Mouse (Mus musculus) kidney, adult 8-10 months (tissue): Measurements from ENCODE around the gene Gm17387.

Experiments
- DNase-seq, 2 experiments: peaks; one replicate each; pipeline ENCODE4 v3.0.0; 2022

Gene Gm17387

GRCm38 (mm10) chr7:141028831-141029230, at the start of gene Gm17387:
Gene Gm17387 (plus strand): TSS chr7:141029131.
- no peak for DNase-seq

- DNase-seq: no peak
Observed at GRCm38 (mm10) chr7:140981704-140982103, 47.2 kb upstream of the Gm17387 start.

- no peak for DNase-seq
Observed at GRCm38 (mm10) chr7:140982971-140983370, 46.0 kb upstream of the Gm17387 start.

DNA sequence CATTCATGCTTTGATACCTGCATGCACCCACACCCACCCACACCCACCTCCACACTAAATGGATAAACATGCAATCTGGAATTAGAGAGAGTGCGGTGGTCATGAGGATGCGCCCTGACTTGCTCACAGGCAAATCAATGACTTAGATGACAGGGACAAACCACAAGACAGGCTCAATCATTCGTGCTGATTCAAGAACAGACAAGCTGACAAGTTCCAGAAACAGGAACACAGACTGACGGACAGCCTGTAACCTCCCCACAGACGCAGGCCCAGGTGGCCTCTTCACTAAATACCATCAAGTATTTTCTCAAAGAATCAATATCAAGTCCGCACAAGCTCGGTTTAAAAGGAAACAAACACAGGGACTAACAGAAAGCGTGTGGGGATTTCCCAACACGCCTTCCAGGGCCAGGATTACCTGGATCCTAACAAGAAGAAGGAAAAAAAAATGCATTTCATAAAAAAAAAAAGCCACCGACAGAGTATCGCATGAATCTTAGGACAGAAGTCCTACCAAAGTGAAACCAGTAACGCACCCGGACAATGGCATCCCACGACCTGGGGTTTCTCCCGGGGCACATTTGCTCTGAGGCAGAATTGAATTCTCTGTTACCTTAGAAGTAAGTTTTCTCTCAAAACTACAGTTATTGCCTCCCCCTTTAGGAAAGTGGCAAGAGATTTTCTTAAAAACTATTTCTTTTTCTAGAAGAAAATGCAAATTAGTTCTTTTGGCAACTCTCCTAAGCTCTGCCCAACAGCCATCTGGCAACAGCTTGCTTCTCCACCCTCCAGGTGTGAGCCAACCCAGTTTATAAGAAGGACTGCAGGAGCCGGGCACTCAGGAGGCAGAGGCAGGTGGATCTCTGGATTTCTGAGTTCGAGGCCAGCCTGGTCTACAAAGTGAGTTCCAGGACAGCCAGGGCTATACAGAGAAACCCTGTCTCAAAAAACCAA, 41.5 kb upstream of the Gm17387 start:
- no peak for DNase-seq

DNA sequence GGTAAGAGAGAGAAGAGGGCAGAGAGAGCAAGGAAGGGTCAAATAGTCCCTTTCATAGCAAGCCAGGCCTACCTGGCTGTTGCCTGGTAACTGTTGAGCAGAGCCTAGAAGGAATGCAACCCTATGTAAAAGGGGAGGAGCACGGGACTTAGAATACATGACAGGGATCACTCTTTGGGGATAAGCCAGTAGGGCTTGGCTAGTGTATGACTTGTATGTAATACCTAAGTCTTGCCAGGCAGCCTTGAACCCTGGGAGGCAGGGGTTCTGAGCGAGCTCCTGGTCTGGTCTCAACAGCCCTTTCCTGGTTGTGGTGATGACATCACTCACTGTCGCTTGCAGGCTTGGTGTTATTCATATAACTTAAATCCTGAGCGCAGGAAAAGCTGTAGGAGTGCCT, 39.9 kb upstream of the Gm17387 start:
- DNase-seq: no peak

GRCm38 (mm10) chr7:140990185-140990584, 38.7 kb upstream of the Gm17387 start:
- DNase-seq: no peak

GRCm38 (mm10) chr7:140990622-140991021, 38.3 kb upstream of the Gm17387 start:
- no peak for DNase-seq

GRCm38 (mm10) chr7:140991117-140991689, 37.7 kb upstream of the Gm17387 start:
- DNase-seq: no peak

- DNase-seq: no peak
Observed at GRCm38 (mm10) chr7:140997817-140998216, 31.1 kb upstream of the Gm17387 start.

DNA sequence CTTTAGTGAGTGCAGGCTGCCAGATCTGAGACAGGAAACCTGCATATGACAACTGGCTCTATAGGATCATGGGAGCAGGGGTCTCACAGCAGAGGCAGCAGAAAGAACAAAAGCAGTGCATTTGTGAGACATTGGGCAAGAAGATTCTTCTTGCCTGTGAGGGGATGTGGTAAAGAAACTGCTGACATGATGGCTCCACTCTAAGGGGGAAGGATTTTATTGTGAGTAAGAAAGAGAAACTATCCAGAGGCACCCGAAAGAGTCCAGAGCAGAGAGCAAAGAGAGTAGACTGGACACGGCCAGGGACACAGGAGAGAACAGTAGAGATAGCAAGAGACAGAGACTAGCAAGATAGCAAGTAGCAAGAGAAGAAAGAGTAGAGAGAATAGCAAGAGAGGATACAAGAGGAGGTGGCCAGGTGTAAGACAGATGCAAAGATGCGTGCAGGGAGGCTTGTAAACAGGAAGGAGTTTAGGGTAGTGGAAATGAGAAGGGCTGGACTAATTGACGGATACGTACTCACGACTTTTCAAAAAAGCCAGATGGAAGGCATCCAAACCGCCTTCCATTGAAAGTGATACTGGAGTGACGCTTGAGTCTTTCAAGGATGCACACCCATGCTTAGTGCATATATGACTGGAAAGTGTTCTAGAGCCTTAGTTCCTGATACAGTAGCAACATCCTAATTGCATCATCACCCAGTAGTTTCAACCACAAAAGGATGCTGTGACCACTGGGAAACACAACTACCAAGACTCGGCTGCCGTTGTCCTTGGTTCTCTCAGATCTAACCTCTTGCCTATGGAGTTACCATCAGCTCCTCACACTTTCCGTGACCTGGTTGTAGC, 29.9 kb upstream of the Gm17387 start:
- DNase-seq: no peak

GRCm38 (mm10) chr7:141000881-141001708, 27.8 kb upstream of the Gm17387 start:
- no peak for DNase-seq

DNA sequence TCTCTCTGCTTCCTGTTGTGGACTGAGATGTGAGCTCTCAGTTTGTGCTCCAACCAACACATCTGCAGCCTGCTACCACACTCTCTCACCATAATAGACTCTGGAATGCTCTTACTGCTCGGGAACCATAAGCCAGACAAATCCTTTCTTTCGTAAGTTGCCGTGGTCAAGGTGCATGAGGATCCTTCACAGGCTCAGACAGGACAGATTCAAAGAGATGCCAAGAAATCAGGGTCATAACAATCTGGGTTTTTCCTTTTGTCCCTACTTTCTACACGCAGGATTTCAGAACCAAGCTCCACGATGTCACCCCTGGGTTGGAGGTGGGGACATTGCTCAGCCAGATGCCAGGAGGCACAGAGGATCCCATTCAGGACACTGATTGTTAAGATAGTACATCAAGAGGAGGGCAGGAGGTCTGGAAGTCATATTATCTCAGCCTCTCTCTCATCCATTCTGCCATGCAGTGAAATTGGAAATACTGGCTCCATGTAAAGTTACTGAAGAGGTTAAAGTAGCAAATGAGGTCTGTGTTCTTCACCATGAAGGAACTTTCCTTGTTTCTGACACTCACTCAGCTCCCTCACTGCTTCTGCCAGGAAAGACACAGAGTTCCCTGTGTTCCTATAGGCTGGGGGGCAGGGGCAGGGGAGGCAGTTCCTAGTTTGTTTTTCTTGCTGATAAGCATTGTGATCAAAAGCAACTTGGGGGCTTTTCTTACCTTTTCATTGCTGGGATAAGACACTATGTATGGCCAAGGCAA, 25.5 kb upstream of the Gm17387 start:
- DNase-seq: no peak

DNA sequence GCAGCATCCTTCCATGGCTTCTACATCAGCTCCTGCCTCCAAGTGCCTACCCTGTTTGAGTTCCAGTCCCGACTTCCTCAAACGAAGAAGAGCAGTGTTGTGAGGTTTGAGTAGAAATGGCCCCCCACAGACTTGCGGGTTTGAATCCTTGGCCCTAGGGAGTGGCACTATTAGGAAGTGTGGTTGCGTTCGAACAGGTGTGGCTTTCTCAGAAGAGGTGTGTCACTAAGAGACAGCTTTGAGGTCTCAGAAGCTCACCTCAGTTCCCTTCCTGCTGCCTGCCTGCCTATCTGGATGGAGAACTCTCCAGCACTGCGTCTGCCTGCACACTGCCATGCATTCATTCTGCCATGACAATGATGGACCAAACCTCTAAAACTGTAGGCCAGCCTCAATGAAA, 22.5 kb upstream of the Gm17387 start:
- DNase-seq: no peak

DNA sequence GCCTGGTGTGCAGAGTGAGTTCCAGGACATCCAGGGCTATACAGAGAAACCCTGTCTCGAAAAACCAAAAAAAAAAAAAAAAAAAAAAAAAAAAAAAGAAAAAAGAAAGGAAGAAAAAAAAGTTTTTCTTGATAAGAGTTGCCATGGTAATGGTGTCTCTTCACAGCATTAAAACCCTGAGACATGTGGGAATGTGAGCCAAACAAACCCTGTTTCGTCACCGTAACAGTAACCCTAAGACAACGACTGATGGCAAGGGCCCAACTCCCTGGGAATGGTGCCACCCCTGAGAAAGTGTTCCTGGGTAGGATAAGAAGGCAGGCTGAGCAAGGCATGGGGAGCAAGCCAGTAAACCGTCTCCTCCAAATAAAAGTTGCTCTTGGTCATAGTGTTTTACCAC, 22.0 kb upstream of the Gm17387 start:
- no peak for DNase-seq

DNA sequence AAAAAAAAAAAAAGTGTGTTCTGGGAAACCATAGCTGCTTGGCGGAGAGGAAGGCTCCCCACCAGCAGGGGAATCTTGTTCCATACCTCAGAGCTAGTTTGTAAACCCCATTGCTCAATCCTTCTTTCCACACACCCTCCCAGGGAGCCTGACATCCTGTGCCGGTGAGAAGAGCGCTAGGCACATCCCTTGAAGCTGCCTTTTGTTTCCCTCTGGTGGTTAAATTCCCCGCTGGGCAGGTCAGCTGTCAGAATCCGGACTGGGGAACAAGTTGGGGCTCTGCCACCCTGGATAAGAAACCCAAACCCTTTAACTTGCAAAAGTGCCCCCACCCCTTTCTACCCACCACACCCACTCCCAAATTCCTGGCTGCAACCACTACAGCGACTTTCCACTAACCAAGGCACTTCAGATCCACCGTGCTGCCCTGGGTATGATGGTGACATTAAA, 20.6 kb upstream of the Gm17387 start:
- peak in 1 of 2 experiments; percentile 24 for DNase-seq

DNA sequence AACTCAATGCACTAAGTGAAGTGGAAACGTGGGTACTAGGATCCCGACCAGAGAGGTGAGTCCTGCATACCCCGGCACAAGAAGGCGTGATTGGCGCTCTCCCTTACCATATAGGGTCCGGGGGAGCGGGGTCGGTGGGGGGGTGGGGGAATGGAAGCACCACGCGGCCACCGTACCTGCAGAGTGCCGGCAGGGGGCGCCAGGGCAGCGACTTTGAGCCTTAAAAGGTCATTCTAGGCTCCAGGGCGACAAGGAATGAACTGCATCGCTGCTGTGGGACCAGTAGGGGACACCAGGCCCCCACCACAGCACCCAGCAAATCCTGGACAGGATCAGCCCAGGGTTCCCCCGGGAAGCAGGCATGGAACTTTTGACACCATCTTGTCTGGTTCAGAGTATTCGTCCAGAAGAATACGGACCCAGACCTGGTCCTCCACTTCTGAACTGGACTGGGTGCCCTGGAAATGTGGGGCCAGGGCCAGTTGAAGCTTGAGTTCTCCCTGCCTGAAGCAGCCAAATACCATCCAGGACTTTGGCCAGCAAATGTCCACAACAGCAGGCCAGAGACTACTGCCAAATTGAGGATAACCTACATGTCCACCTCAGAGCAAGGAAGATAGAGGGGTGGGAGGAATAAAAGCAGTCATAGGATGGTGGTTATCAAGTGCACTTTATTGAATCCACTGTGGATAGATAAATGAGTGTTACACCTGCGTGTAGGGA, 19.8 kb upstream of the Gm17387 start:
- peak; percentile 73 to 82 for DNase-seq

DNA sequence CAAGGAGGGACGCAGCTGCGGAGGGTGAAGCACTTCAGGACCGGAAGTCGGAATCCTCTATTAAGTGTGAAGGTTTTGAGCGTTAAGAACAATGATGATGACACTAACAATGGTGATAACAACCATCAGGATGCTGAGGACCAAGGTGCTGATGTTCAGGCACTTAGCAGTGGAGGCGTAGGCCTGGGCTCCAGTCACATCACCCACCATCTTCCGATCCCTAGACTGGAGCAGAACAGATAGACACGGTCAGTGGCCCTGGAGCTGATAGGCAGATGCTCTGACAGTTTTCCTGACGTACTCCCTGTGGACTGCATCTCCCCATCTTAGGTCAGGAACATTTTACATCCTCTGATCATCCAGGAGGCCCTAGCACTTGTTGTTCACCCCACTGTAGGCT, 19.3 kb upstream of the Gm17387 start:
- no peak for DNase-seq

DNA sequence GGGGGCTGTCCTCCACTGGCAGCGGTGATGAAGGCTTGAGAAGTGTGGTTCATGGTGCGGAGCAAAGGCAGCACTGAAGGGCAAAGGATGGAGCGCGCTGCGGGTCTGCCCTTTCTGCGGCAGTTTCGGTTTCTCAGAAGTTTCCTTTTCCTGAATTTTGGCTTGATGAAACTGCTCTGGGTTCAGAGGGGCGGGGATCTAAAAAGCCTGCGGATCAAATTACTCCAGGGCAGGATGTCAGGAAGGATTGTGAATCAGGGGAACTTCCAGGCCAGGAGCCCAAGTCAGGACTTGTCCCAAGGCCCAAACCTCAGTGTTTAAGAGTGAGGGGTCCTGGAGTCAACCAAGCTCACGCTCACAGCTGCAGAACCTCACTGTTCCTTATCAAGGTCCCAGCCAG, 18.3 kb upstream of the Gm17387 start, which contains the start of gene Ifitm3:
Gene Ifitm3 (minus strand): TSS at position 178 of the 400 bp plus-strand sequence.
- DNase-seq: peak; percentile 65 to 68

DNA sequence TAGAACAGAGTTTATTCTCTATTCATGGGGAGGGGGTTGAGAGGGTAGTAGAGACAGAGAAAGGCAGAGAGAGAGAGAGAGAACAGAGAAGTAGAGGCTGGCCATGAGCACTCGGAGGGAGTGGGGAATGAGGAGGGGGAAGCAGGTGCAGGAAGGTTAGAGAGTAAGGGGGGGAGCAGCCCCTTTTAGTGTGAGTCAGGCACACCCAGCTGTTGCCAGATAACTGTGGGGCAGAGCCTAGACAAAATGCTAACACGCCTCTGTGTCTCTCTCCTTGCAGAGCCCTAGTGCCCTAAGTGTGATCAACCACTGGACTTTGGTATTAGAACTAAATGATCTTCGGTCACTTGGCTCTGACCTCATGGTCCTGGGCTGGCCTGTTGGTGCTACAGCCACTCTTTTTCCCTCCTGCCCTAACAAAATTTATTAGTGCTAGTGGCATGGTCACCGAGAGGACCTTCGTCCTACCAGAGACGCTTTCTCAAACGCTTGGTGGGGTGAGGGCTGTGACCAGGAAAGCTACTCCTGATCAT, 17.6 kb upstream of the Gm17387 start:
- peak in 1 of 2 experiments; percentile 9 for DNase-seq
